Mouse (Mus musculus) olfactory bulb, adult 2 months (tissue): ENCODE data around the gene B3gnt2.

ENCODE experiments used
- CTCF ChIP-seq: fragments of 200-500 bp; IDR thresholded peaks from 2 replicates; pipeline ENCODE4 v1.5.1; 2012; ENCODE audit warnings: low read depth, mild to moderate bottlenecking, low read length, moderate library complexity; ENCODE audit not compliant: insufficient read depth
- POLR2A ChIP-seq: fragments of 200-500 bp; IDR thresholded peaks from 2 replicates; pipeline ENCODE4 v1.6.1; 2012; ENCODE audit warnings: mild to moderate bottlenecking, low read depth, low read length, moderate library complexity; ENCODE audit not compliant: insufficient read depth

- TF ChIP-seq CTCF (no peak), POLR2A (no peak)
Observed at GRCm38 (mm10) chr11:22815143-22815542, 45.6 kb downstream of the B3gnt2 start.
